Mouse (Mus musculus) heart, postnatal 4 days (tissue): ENCODE measurements around the gene Srarp. TPM values are rescaled to one million over a fixed set of nuclear protein-coding genes. Genes with fewer than 3 reads are reported as not detected.

Experiments
- DNase-seq: peaks from one replicate; pipeline ENCODE4 v3.0.0; 2021
- total RNA-seq, 2 experiments: library from RNA; stranded (reverse); gene quantifications; 2 replicates each; pipeline ENCODE4 v1.2.3; 2021

Srarp gene
- total RNA-seq, 2 experiments from 2014 or later: not detected

GRCm38 (mm10) chr4:141387093-141387784 lies 48.7 kb downstream of the Srarp start:
- DNase-seq: peak; percentile 87

GRCm38 (mm10) chr4:141386150-141386549 lies 49.8 kb downstream of the Srarp start:
- no peak for DNase-seq

GRCm38 (mm10) chr4:141385275-141385674 lies 50.6 kb downstream of the Srarp start:
- peak; percentile 63 for DNase-seq

Other genes starting within 250 kb of the Srarp start
- 1 to 10 TPM in 1 of 2 experiments, under 1 TPM in 1; 0.72 to 1.7 TPM for gene Rsg1, start 222.1 kb downstream of the Srarp start, total RNA-seq
- gene Arhgef19, start 196.6 kb downstream of the Srarp start, total RNA-seq: 1 to 10 TPM; 4.6 to 5.1 TPM
- 10 to 100 TPM; 10.1 to 10.9 TPM for gene Epha2, start 134.9 kb downstream of the Srarp start, total RNA-seq
- gene Fam131c, start 67.9 kb downstream of the Srarp start, total RNA-seq: under 1 TPM; 0.43 to 0.62 TPM
- gene Clcnka, start 37.4 kb downstream of the Srarp start, total RNA-seq: not detected
- 1 to 10 TPM in 1 of 2 experiments, under 1 TPM in 1; 0.61 to 1.3 TPM for gene Clcnkb, start 20.1 kb downstream of the Srarp start, total RNA-seq
- gene Hspb7, start 15.3 kb downstream of the Srarp start, total RNA-seq: 100 to 1,000 TPM; 865 to 923 TPM
- 10 to 100 TPM; 19.2 to 21.7 TPM for gene Zbtb17, start 8.5 kb upstream of the Srarp start, total RNA-seq
- gene Spen, start 102.5 kb upstream of the Srarp start, total RNA-seq: 10 to 100 TPM; 33.7 to 34.9 TPM
- gene Fblim1, start 170.0 kb upstream of the Srarp start, total RNA-seq: 100 to 1,000 TPM; 122 to 145 TPM
- 1 to 10 TPM; 3.1 to 3.2 TPM for gene Tmem82, start 182.5 kb upstream of the Srarp start, total RNA-seq
- 10 to 100 TPM; 32.5 to 33.6 TPM for gene Slc25a34, start 187.7 kb upstream of the Srarp start, total RNA-seq
- gene Plekhm2, start 228.8 kb upstream of the Srarp start, total RNA-seq: 10 to 100 TPM; 57.5 to 64.5 TPM
- gene Rsc1a1, start 249.5 kb upstream of the Srarp start, total RNA-seq: 1 to 10 TPM; 1.6 to 4.0 TPM